Mouse (Mus musculus) thymus, adult 2 months (tissue): ENCODE results near the gene Creb5.

ENCODE experiments used
- CTCF ChIP-seq: fragments of 200-500 bp; IDR thresholded peaks from 2 replicates; pipeline ENCODE4 v1.5.1; 2012; ENCODE audit warnings: mild to moderate bottlenecking, control low read depth, low read length, moderate library complexity, borderline replicate concordance; ENCODE audit not compliant: control insufficient read depth, poor library complexity, insufficient read depth; ENCODE audit errors: extremely low read depth
- POLR2A ChIP-seq: fragments of 200-500 bp; IDR thresholded peaks from 2 replicates; pipeline ENCODE4 v1.6.1; 2012; ENCODE audit warnings: mild to moderate bottlenecking, low read length, control low read depth, moderate library complexity; ENCODE audit not compliant: control insufficient read depth, poor library complexity, insufficient read depth; ENCODE audit errors: extremely low read depth

DNA sequence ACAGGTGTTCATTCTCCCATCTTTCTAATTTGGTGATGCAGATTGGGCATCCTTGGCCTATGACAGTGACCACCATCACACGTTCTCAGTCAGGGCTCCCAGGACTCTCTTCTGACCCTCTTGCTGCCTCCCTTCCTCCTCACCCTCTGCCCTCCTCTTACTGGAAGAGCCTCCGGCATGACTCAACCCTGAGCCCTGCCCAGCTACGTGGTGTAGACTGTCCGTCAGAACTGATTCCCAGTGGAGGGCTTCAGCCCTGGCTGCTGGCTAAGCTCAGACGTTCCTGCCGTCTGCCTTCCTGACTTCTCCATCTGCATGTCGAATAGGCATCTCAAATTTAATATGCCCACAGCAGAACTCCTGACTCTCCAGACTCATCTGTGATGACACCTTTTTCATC, 275.5 kb downstream of the Creb5 start:
- TF ChIP-seq CTCF (no peak), POLR2A (no peak)
